Mouse (Mus musculus) ES-Bruce4 (cell line): ENCODE measurements around the gene Rtl5.
"Not testable (repeated sequence)": the region's sequence is repeated elsewhere in the genome, so short reads cannot be mapped to it uniquely, and the experiment has no call there.

ENCODE experiments used
- CTCF ChIP-seq: IDR thresholded peaks from one replicate; pipeline ENCODE4 v1.8.1; 2011; ENCODE audit warnings: low read depth, low read length
- EP300 ChIP-seq: IDR thresholded peaks from 2 replicates; pipeline ENCODE4 v1.6.1; 2011; ENCODE audit warnings: low read depth, low read length; ENCODE audit not compliant: insufficient read depth
- POLR2A ChIP-seq: IDR thresholded peaks from one replicate; pipeline ENCODE4 v1.8.1; 2011; ENCODE audit warnings: low read length; ENCODE audit not compliant: insufficient read depth

- not testable (repeated sequence) for TF ChIP-seq CTCF, POLR2A, EP300
These were observed 38.2 kb upstream of the Rtl5 start for GRCm38 (mm10) chrX:102109349-102109748.
